Mouse (Mus musculus): ENCODE data around the gene Tbrg4.
"Not testable (repeated sequence)": the region's sequence is repeated elsewhere in the genome, so short reads cannot be mapped to it uniquely, and the experiment has no call there.

Tbrg4 gene

GRCm38 (mm10) chr11:6625478-6626387, at the start of gene Tbrg4:
Gene Tbrg4, minus strand, starts transcription at chr11:6626067.
- peak; percentile 87 to 90 for DNase-seq (ENCODE audit: low spot score in 2 of 2)

GRCm38 (mm10) chr11:6675402-6675801, 49.5 kb upstream of the Tbrg4 start:
- DNase-seq (ENCODE audit: low spot score in 2 of 2), result no peak

GRCm38 (mm10) chr11:6674701-6675100, 48.8 kb upstream of the Tbrg4 start:
- no peak for DNase-seq (ENCODE audit: low spot score in 2 of 2)

GRCm38 (mm10) chr11:6670826-6671225, 45.0 kb upstream of the Tbrg4 start:
- DNase-seq (ENCODE audit: low spot score in 2 of 2), result no peak

- DNase-seq (ENCODE audit: low spot score in 2 of 2), result no peak
Measured at GRCm38 (mm10) chr11:6670044-6670443, 44.2 kb upstream of the Tbrg4 start.

- DNase-seq (ENCODE audit: low spot score in 2 of 2), result no peak
Measured at GRCm38 (mm10) chr11:6669041-6669440, 43.2 kb upstream of the Tbrg4 start.

GRCm38 (mm10) chr11:6666634-6667033, 40.8 kb upstream of the Tbrg4 start:
- DNase-seq (ENCODE audit: low spot score in 2 of 2), result no peak

GRCm38 (mm10) chr11:6661206-6661605, 35.3 kb upstream of the Tbrg4 start:
- DNase-seq (ENCODE audit: low spot score in 2 of 2), result no peak

GRCm38 (mm10) chr11:6658271-6658670, 32.4 kb upstream of the Tbrg4 start, which contains the start of gene Ramp3:
Gene Ramp3, plus strand, starts transcription at chr11:6658521.
- no peak for DNase-seq (ENCODE audit: low spot score in 2 of 2)

- DNase-seq (ENCODE audit: low spot score in 2 of 2), result peak; percentile 69 to 83
Measured at GRCm38 (mm10) chr11:6654903-6655302, 29.0 kb upstream of the Tbrg4 start.

GRCm38 (mm10) chr11:6652978-6653377, 27.1 kb upstream of the Tbrg4 start:
- not testable (repeated sequence) for DNase-seq (ENCODE audit: low spot score in 2 of 2)

- no peak for DNase-seq (ENCODE audit: low spot score in 2 of 2)
Measured at GRCm38 (mm10) chr11:6650519-6650918, 24.7 kb upstream of the Tbrg4 start.

GRCm38 (mm10) chr11:6647831-6648724, 22.2 kb upstream of the Tbrg4 start:
- DNase-seq (ENCODE audit: low spot score in 2 of 2), result no peak

GRCm38 (mm10) chr11:6644566-6644965, 18.7 kb upstream of the Tbrg4 start:
- no peak for DNase-seq (ENCODE audit: low spot score in 2 of 2)

GRCm38 (mm10) chr11:6639072-6639471, 13.2 kb upstream of the Tbrg4 start:
- no peak for DNase-seq (ENCODE audit: low spot score in 2 of 2)

- DNase-seq (ENCODE audit: low spot score in 2 of 2), result no peak
Measured at GRCm38 (mm10) chr11:6638537-6638936, 12.7 kb upstream of the Tbrg4 start, which contains the start of gene Wap. Gene Wap, minus strand, starts transcription at chr11:6638637.

GRCm38 (mm10) chr11:6636150-6636549, 10.3 kb upstream of the Tbrg4 start:
- DNase-seq (ENCODE audit: low spot score in 2 of 2), result peak in 1 of 2 experiments; percentile 25

GRCm38 (mm10) chr11:6629655-6630054, 3.8 kb upstream of the Tbrg4 start:
- DNase-seq (ENCODE audit: low spot score in 2 of 2), result peak; percentile 23 to 48

GRCm38 (mm10) chr11:6628568-6628967, 2.7 kb upstream of the Tbrg4 start:
- DNase-seq (ENCODE audit: low spot score in 2 of 2), result peak; percentile 53 to 65

GRCm38 (mm10) chr11:6627731-6628130, 1.9 kb upstream of the Tbrg4 start:
- peak; percentile 50 to 61 for DNase-seq (ENCODE audit: low spot score in 2 of 2)

- no peak for DNase-seq (ENCODE audit: low spot score in 2 of 2)
Measured at GRCm38 (mm10) chr11:6626388-6626772, 513 bp upstream of the Tbrg4 start.
